Mouse (Mus musculus) bone marrow macrophage, adult 2 months (primary cell): ENCODE data around the gene Tmeff2. TPM values are rescaled to one million over a fixed set of nuclear protein-coding genes. Genes with fewer than 3 reads are reported as not detected.

Source experiments
- H3K27ac ChIP-seq: 2 replicates; pipeline ENCODE4 v1.5.1; 2012; ENCODE audit warnings: low read depth, low read length; ENCODE audit not compliant: insufficient read depth
- H3K4me1 ChIP-seq: 2 replicates; pipeline ENCODE4 v1.6.1; 2012; ENCODE audit warnings: low read length; ENCODE audit not compliant: control insufficient read depth, insufficient read depth
- H3K4me3 ChIP-seq: 2 replicates; pipeline ENCODE4 v1.5.1; 2012; ENCODE audit warnings: mild to moderate bottlenecking, low read length, moderate library complexity; ENCODE audit not compliant: insufficient read depth
- CTCF ChIP-seq: IDR thresholded peaks from 2 replicates; pipeline ENCODE4 v1.5.1; 2012; ENCODE audit warnings: low read depth, mild to moderate bottlenecking, low read length, moderate library complexity
- POLR2A ChIP-seq: IDR thresholded peaks from 2 replicates; pipeline ENCODE4 v1.6.1; 2012; ENCODE audit warnings: mild to moderate bottlenecking, low read depth, low read length, borderline replicate concordance
- polyA plus RNA-seq: library from polyadenylated mRNA; stranded (reverse); fragments of >200 nt; gene quantifications from 2 replicates; pipeline ENCODE4 v1.2.4, GENCODE M21; 2012; ENCODE audit not compliant: missing spikeins, insufficient read depth, insufficient read length

The Tmeff2 gene
- polyA plus RNA-seq, 1 experiment = not detected

- Histone ChIP-seq H3K4me1 (no peaks in the 10 kb centered on the region), H3K4me3 (no peak overlapping the region), H3K27ac (no peak overlapping the region)
- TF ChIP-seq CTCF (no peak), POLR2A (no peak)
Observed at GRCm38 (mm10) chr1:51189008-51189407, 288.6 kb downstream of the Tmeff2 start.

GRCm38 (mm10) chr1:51191253-51191652 is 290.8 kb downstream of the Tmeff2 start:
- Histone ChIP-seq H3K4me1 (no peaks in the 10 kb centered on the region), H3K4me3 (no peak overlapping the region), H3K27ac (no peak overlapping the region)
- no peak for TF ChIP-seq POLR2A
- no peak for TF ChIP-seq CTCF

GRCm38 (mm10) chr1:51191872-51192613 is 291.6 kb downstream of the Tmeff2 start:
- no peak overlapping the region for H3K27ac ChIP-seq
- H3K4me1 ChIP-seq = no peaks in the 10 kb centered on the region
- TF ChIP-seq CTCF = no peak
- no peak for TF ChIP-seq POLR2A
- H3K4me3 ChIP-seq = no peak overlapping the region

DNA sequence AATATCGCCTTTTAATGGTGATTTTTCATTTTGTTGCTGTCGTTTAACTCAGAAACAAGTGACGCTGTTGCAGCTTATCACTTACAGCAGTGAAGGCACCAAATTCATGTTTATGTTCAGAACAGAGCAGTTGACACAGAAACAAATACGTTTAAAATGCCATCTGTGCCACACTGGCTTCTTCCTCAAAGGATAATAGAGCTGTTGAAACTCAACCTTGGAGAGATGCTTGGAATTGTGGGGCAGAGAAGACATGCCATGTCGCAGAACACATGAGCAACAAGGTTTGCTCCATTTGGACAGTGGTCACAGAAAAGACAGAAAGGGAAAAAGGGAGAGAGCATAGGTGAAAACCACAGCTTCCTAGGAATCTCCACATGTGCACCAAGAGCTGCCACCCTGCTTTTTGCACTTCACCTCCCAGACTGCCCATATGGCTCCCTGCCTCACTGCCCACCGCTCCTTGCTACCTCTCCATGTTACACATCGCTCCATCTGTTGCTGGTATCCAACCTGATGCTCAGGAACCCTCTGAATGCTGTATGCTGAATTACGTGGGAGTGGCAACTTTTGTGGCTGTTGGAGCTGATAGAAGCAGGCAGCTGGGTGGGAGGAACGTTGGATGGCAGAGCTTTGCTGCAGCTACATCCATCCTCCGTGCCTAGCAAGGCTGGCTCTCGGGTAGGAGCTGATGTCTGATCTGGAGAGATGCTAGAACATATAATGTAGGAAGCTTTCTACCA is 298.8 kb downstream of the Tmeff2 start:
- Histone ChIP-seq H3K4me1 (no peaks in the 10 kb centered on the region), H3K27ac (no peak overlapping the region), H3K4me3 (no peak overlapping the region)
- TF ChIP-seq POLR2A (no peak), CTCF (no peak)

GRCm38 (mm10) chr1:51199954-51200353 is 299.5 kb downstream of the Tmeff2 start:
- H3K27ac ChIP-seq = no peak overlapping the region
- no peak overlapping the region for H3K4me3 ChIP-seq
- TF ChIP-seq CTCF (no peak), POLR2A (no peak)
- H3K4me1 ChIP-seq = no peaks in the 10 kb centered on the region

DNA sequence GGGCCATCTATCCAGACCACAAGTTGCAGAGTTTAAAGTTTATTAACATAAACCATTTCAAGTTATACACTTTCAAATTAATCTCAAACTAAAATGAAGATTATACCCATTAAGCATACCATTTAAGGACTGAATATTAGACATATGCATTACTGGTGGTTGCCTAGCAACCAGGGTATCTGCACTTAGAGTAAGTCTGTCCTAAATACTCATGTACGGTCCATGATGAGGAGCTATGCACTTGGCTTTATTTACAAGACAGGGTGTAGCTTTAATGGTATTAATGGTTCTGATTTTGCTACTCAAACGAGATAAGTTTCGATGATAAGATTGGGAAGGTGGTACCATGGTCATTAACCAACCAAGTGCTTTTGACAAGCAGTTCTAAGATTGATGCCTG is 315.2 kb downstream of the Tmeff2 start:
- TF ChIP-seq POLR2A = no peak
- TF ChIP-seq CTCF = no peak
- no peak overlapping the region for H3K27ac ChIP-seq
- no peak overlapping the region for H3K4me3 ChIP-seq
- H3K4me1 ChIP-seq = no peaks in the 10 kb centered on the region

DNA sequence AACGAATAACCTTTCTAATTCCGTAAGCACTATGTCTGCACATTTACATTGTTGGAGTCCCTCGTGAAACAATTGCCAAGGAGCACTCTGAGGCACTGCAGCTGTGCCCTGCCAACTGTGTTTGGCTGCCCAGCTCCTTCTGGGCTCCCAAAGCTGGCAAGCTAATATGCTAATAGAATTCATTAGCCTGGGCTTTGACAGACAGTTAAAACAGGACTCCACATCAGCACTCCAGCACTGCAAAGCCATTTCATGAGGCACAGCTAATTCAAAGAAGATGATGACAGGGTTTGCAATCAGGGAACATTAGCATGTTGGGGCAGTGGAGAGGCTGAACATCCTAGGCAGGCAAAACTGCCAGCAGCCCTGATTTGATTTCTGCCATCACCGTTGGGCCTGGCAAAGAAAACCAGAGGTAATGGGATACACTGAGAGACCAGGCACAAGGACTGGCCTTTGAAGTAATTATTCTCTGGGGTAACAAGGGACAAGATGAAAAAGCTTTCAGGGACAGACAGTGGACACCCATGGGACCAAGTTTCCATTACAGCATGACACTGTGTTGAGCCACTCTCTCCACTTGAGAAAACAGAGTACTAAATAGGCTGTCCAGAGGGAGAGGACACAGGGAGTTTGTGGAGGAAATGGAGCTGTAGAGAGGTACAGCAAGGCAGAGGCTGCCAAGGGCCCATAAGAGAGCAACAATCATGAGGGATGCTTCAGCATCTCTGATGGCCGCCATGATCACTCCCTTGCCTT is 316.0 kb downstream of the Tmeff2 start:
- no peak for TF ChIP-seq CTCF
- no peak for TF ChIP-seq POLR2A
- H3K4me1 ChIP-seq = no peaks in the 10 kb centered on the region
- H3K27ac ChIP-seq = no peak overlapping the region
- H3K4me3 ChIP-seq = no peak overlapping the region

- no peak for TF ChIP-seq POLR2A
- no peak for TF ChIP-seq CTCF
- Histone ChIP-seq H3K4me1 (no peaks in the 10 kb centered on the region), H3K4me3 (no peak overlapping the region), H3K27ac (no peak overlapping the region)
Observed at GRCm38 (mm10) chr1:51217227-51217626, 316.8 kb downstream of the Tmeff2 start.

DNA sequence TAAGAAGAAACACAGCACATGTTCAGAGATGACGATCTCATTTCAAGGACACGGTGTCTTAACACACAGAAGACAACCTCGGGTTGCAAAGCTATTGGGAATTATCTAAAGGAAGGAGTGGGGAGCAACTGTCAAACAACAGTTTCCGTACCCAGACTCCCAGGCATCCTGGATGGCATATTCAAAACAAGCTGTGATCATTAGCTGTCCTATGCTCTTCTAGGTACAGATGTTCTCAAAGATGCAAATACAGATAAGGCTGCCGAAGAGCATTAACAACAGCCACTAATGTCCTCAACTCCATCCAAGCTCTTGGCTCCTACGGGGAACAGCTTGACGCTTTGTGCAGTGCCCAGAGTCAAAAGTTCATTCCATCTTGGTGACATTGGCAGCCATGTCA is 324.7 kb downstream of the Tmeff2 start:
- TF ChIP-seq POLR2A (no peak), CTCF (no peak)
- Histone ChIP-seq H3K4me1 (no peaks in the 10 kb centered on the region), H3K27ac (no peak overlapping the region), H3K4me3 (no peak overlapping the region)
